Mouse (Mus musculus) limb, embryonic 11.5 days (tissue): ENCODE results near the gene Osbpl8. TPM values are rescaled to one million over a fixed set of nuclear protein-coding genes. Genes with fewer than 3 reads are reported as not detected.

Experiments used
- ATAC-seq: fragments of 200-750 bp; cut with Nextera tagmentation; 2 replicates; pipeline ENCODE4 v1.8.0; 2017; ENCODE audit warnings: low read depth; ENCODE audit not compliant: insufficient number of reproducible peaks, low FRiP score, low TSS enrichment
- DNase-seq: peaks from one replicate; pipeline ENCODE4 v3.0.0-alpha.2; 2015; ENCODE audit warnings: low spot score
- H3K27ac ChIP-seq: fragments of 300-500 bp; sonication (generic); replicated peaks from 2 replicates; pipeline ENCODE4 v1.5.1; 2014; ENCODE audit warnings: low read depth, mild to moderate bottlenecking, low read length
- H3K27me3 ChIP-seq: fragments of 300-500 bp; sonication (generic); 2 replicates; pipeline ENCODE4 v1.6.1; 2014; ENCODE audit warnings: mild to moderate bottlenecking, low read length, mixed read lengths; ENCODE audit not compliant: control insufficient read depth, insufficient read depth
- H3K36me3 ChIP-seq: fragments of 300-500 bp; sonication (generic); 2 replicates; pipeline ENCODE4 v1.6.1; 2014; ENCODE audit warnings: mild to moderate bottlenecking, low read length, moderate library complexity, mixed read lengths; ENCODE audit not compliant: control insufficient read depth, insufficient read depth
- H3K4me1 ChIP-seq: fragments of 300-500 bp; sonication (generic); 2 replicates; pipeline ENCODE4 v1.6.1; 2014; ENCODE audit warnings: low read length, mixed read lengths; ENCODE audit not compliant: control insufficient read depth, insufficient read depth
- H3K4me2 ChIP-seq: fragments of 300-500 bp; sonication (generic); 2 replicates; pipeline ENCODE4 v1.6.1; 2014; ENCODE audit warnings: low read depth, mild to moderate bottlenecking, moderate library complexity; ENCODE audit not compliant: severe bottlenecking
- H3K4me3 ChIP-seq: fragments of 300-500 bp; sonication (generic); 2 replicates; pipeline ENCODE4 v1.5.1; 2014; ENCODE audit warnings: low read depth, low read length
- H3K9ac ChIP-seq: fragments of 300-500 bp; sonication (generic); 2 replicates; pipeline ENCODE4 v1.6.1; 2014; ENCODE audit warnings: mild to moderate bottlenecking, low read length
- H3K9me3 ChIP-seq: fragments of 300-500 bp; sonication (generic); 2 replicates; pipeline ENCODE4 v1.6.1; 2016; ENCODE audit warnings: low read length; ENCODE audit not compliant: control insufficient read depth
- WGBS: fragments of 180-500 bp; shearing (Covaris S2); extraction: QIAGEN DNeasy Blood & Tissue Kit; methylation state at CpG from one replicate; pipeline ENCODE4 v1.1.7; 2014; 5-methylcytosine and 5-hydroxymethylcytosine counted together
- polyA plus RNA-seq: library from polyadenylated mRNA; unstranded; fragments of >200 nt; fragmentation: Nextera tagmentation; extraction: Ambion mirVana; gene quantifications from 2 replicates; pipeline ENCODE4 v1.2.1, GENCODE M21; 2014

The Osbpl8 gene
- polyA plus RNA-seq, 1 experiment from 2014 or later: 9.1 TPM

DNA sequence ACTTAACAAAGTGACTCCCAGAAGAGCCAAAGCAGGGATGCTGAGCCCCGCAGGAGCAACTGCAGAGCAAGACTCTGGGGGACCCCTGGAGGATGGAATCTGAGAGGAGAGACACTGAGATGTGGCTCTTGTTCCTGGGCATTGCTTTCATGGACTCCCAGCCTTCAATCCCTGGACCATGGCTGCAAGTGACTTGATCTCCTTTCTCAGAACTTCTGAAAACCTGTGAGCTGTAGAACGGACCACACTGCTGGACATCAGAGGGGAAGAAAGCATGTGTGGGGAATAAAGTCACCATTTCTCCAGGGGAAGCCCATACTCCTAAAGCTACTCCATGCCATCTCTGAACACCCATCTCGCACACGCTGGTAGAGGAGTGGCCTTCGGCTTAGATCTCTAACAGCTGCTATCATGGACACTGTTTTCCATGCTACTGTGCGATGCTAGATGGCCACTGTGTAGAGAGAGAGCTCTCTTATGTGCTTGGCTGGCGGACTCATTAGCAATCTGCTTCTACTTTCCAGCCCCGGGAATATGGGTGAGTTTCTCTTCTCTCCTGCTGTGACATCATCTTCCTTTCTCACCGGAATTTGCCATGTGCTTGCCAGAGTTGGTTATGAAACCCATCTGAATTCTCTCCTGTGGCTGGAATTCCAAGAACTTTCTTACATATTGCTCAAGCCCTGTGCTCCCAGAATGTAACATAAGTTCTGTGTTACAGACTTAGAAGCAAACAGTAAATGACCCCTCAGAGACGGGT is 150.3 kb downstream of the Osbpl8 start:
- Histone ChIP-seq H3K4me3 (no peak overlapping the region), H3K36me3 (no peaks in the 10 kb centered on the region), H3K9ac (no peak overlapping the region), H3K9me3 (no peaks in the 10 kb centered on the region), H3K4me2 (no peak overlapping the region), H3K27ac (no peak overlapping the region), H3K27me3 (no peaks in the 10 kb centered on the region), H3K4me1 (no peaks in the 10 kb centered on the region)
- WGBS: 76% methylated on average over 10 of the region's 10 CpGs
- DNase-seq (no peak), ATAC-seq (no peak)

DNA sequence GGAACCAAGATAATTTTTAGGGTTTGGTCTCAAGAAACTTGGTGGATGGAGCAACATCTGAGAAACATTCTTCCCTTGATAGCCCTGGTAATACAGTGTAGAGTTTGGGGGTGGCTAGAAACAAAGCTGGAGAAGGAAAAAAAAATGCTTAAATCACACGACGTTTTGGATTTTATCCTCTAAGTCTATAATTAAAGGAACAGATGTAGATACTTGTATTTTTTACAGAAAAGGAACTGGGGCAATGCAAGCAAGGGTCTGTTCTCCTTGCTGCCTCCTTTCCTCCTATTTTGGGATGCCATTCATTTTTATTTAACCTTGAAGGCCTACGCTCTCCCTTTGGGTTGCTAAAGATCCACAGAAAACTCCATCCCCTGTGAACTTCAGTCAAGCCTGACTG is 151.4 kb downstream of the Osbpl8 start:
- no peaks in the 10 kb centered on the region for H3K36me3 ChIP-seq
- no peaks in the 10 kb centered on the region for H3K9me3 ChIP-seq
- no peak overlapping the region for H3K4me2 ChIP-seq
- H3K27ac ChIP-seq: no peak overlapping the region
- ATAC-seq (no peak), DNase-seq (no peak)
- WGBS: 77% methylated on average over 3 of the region's 3 CpGs
- H3K4me1 ChIP-seq: no peaks in the 10 kb centered on the region
- H3K27me3 ChIP-seq: no peaks in the 10 kb centered on the region
- no peak overlapping the region for H3K4me3 ChIP-seq
- no peak overlapping the region for H3K9ac ChIP-seq

DNA sequence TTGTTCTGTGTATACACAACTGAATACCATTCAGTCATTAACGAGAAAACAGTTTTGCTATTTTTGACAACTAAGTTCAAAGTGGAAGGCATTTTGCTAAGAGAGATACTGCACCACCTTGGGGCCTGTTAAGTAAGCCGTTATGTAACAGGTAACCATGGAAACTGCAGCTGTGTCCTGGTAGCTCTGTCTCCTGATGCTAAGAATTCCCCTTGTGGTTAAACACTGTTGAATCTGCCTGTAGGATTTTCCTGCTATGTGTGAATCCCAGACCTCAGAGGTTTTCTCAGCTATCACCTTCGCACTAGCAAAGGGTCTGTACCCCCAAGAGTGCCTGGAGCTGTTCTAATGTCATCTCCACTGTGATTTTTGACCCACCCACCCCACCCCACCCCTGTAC is 153.5 kb downstream of the Osbpl8 start:
- H3K4me1 ChIP-seq: no peaks in the 10 kb centered on the region

DNA sequence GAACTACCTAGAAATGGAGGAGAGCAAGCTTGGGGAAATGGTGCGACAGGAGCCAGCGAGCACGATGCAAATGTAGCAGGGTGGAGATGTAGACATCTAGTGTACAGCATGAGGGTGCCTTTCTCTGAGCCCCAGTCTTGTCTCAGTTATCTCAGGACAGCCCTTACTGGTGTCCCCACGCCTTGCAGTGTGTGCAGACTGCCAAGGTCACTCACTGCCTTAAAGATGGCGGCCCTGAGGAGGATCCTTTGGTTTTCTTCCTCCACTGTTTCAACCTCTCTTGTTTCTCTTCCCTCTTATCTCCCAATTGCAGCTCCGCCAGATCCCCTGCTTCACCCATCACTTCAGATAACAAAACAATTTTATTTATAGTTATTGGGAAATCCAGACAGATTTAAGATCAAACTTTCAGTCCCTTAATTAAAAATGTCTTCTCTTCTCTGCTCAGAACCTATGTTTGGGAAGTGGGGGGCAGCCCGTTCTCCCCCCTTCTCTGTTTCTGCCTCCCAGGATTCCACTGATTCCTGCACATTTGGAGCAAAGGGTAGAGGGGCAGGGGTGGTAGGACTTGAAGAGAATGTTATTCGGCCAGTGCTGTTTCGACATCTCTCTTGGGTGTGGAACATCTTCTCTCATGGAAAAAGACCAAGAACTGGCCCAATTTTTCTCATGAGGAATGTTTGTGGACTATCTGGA is 154.4 kb downstream of the Osbpl8 start:
- no peak for ATAC-seq

More for the DNA sequence above, 153.5 kb downstream of the Osbpl8 start:
- ATAC-seq (no peak), DNase-seq (no peak)
- no peak overlapping the region for H3K4me3 ChIP-seq
- H3K9me3 ChIP-seq: no peaks in the 10 kb centered on the region
- no peak overlapping the region for H3K27ac ChIP-seq
- no peak overlapping the region for H3K9ac ChIP-seq
- no peaks in the 10 kb centered on the region for H3K36me3 ChIP-seq
- H3K27me3 ChIP-seq: no peaks in the 10 kb centered on the region
- no peak overlapping the region for H3K4me2 ChIP-seq
- whole genome bisulfite sequencing: 81% methylated on average over 3 of the region's 3 CpGs

GRCm38 (mm10) chr10:111320579-111320978 is 156.0 kb downstream of the Osbpl8 start:
- DNase-seq (no peak), ATAC-seq (no peak)
- Histone ChIP-seq H3K4me3 (no peak overlapping the region), H3K9me3 (no peaks in the 10 kb centered on the region), H3K36me3 (no peaks in the 10 kb centered on the region), H3K4me2 (no peak overlapping the region), H3K27ac (no peak overlapping the region), H3K9ac (no peak overlapping the region), H3K4me1 (no peaks in the 10 kb centered on the region), H3K27me3 (no peaks in the 10 kb centered on the region)

More for the DNA sequence above, 154.4 kb downstream of the Osbpl8 start:
- no peak overlapping the region for H3K9ac ChIP-seq
- no peak overlapping the region for H3K4me3 ChIP-seq
- H3K27ac ChIP-seq: no peak overlapping the region
- no peaks in the 10 kb centered on the region for H3K27me3 ChIP-seq
- no peak overlapping the region for H3K4me2 ChIP-seq
- no peaks in the 10 kb centered on the region for H3K4me1 ChIP-seq
- DNase-seq: no peak
- no peaks in the 10 kb centered on the region for H3K9me3 ChIP-seq
- 85% methylated on average over 9 of the region's 9 CpGs for WGBS
- no peaks in the 10 kb centered on the region for H3K36me3 ChIP-seq

GRCm38 (mm10) chr10:111327957-111328356 is 163.4 kb downstream of the Osbpl8 start:
- no peak overlapping the region for H3K9ac ChIP-seq
- no peak overlapping the region for H3K4me3 ChIP-seq
- ATAC-seq (no peak), DNase-seq (no peak)
- WGBS: 84% methylated on average over 4 of the region's 4 CpGs
- no peaks in the 10 kb centered on the region for H3K36me3 ChIP-seq
- no peaks in the 10 kb centered on the region for H3K4me1 ChIP-seq
- H3K9me3 ChIP-seq: no peaks in the 10 kb centered on the region
- no peaks in the 10 kb centered on the region for H3K27me3 ChIP-seq
- H3K4me2 ChIP-seq: no peak overlapping the region
- no peak overlapping the region for H3K27ac ChIP-seq

DNA sequence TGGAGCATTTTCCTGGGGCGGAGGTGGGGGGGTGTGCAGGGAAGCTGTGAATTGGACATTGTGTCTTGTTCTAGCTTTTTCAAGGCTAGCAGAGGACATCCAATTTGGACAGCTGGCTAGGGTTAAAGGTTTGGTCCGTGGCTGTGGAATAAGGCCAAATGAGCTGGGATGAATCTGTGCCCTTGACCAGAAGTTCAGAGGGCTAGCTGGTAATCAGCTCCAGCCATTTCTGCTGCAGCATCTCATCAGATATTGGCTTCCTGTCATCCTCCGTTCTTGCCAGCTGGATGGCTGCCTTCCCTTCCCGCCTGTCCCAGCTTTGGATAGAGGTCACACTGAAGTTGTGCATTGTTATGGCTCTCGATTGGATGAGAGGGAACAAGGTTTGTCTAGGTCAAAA is 164.8 kb downstream of the Osbpl8 start:
- WGBS: 94% methylated on average over 5 of the region's 5 CpGs
- H3K27me3 ChIP-seq: no peaks in the 10 kb centered on the region
- DNase-seq (no peak), ATAC-seq (no peak)
- no peak overlapping the region for H3K9ac ChIP-seq
- H3K9me3 ChIP-seq: no peaks in the 10 kb centered on the region
- H3K4me2 ChIP-seq: no peak overlapping the region
- no peaks in the 10 kb centered on the region for H3K4me1 ChIP-seq
- H3K4me3 ChIP-seq: no peak overlapping the region
- H3K36me3 ChIP-seq: no peaks in the 10 kb centered on the region
- H3K27ac ChIP-seq: no peak overlapping the region

- no peak overlapping the region for H3K9ac ChIP-seq
- ATAC-seq (no peak), DNase-seq (no peak)
- no peak overlapping the region for H3K27ac ChIP-seq
- H3K4me1 ChIP-seq: no peaks in the 10 kb centered on the region
- WGBS: 96% methylated on average over 2 of the region's 2 CpGs
- H3K36me3 ChIP-seq: no peaks in the 10 kb centered on the region
- H3K9me3 ChIP-seq: no peaks in the 10 kb centered on the region
- no peak overlapping the region for H3K4me2 ChIP-seq
- H3K4me3 ChIP-seq: no peak overlapping the region
- no peaks in the 10 kb centered on the region for H3K27me3 ChIP-seq
These were observed 170.3 kb downstream of the Osbpl8 start for GRCm38 (mm10) chr10:111334902-111335301.
